Mouse (Mus musculus) spleen, adult 10 weeks (tissue): ENCODE measurements around the gene Lnpep. TPM values are rescaled to one million over a fixed set of nuclear protein-coding genes. Genes with fewer than 3 reads are reported as not detected.

Experiments used
- polyA plus RNA-seq: library from polyadenylated mRNA; stranded (reverse); fragments of 350-450 nt; fragmentation: Illumina TruSeq; extraction: RNeasy Lipid Tissue Mini Kit (QIAGEN cat#74804); gene quantifications from one replicate; pipeline ENCODE4 v1.2.3, GENCODE M21; 2015; ENCODE audit warnings: low replicate concordance; ENCODE audit not compliant: insufficient read depth

Lnpep gene
- polyA plus RNA-seq, result 94.8 TPM

DNA sequence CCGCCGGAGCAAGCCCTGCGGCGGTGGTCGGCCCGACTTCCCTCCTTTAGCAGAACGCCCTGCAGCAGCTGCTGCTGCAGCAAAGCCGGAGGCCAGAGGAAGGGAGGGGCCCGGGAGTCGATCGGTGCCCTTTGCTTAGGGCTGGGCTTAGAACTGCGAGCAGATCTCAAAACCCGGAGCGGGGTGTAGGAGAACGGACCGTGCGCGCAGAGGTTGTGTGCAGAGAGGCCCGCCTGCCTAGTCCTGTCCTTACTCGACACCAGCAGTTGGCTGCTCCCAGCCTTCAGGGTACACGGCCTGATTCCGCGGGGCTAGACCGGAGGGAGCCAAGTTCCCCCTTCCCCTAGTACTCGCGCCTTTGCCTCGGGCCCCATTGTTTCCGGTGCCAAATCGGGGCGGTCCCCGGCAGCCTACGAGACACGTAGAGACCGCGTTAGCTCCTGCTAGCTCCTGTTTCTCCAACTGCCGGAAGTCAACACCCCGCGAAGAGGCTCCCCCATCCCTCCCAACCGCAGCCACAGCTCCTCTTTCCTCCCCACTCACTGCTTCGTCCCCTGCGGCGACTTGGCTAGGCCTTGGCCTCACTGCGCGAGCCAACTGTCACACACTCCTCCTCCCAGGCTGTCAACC, at the start of gene Lnpep:
TSS of gene Lnpep (minus strand) at position 94 of the 630 bp plus-strand sequence.

Other genes starting within 250 kb of the Lnpep start
- gene Lix1, start 222.4 kb downstream of the Lnpep start, polyA plus RNA-seq, result 1.5 TPM
- 0.19 TPM for gene Vmn2r90, start 78.7 kb upstream of the Lnpep start, polyA plus RNA-seq
- 22.7 TPM for gene Spaca6, start 202.1 kb upstream of the Lnpep start, polyA plus RNA-seq
- gene Has1, start 230.2 kb upstream of the Lnpep start, polyA plus RNA-seq, result not detected